Mouse (Mus musculus): ENCODE measurements around the gene Det1. TPM values are rescaled to one million over a fixed set of nuclear protein-coding genes. Genes with fewer than 3 reads are reported as not detected.

Gene Det1
- total and polyA plus RNA-seq, 2 experiments from 2014 or later, result 7.0 to 11.9 TPM

GRCm38 (mm10) chr7:78863796-78864445 is 16.9 kb upstream of the Det1 start:
- Histone ChIP-seq H3K27ac (ENCODE audit: low read depth, low read length) (no peak overlapping the region), H3K9me3 (ENCODE audit: low read length) (no peaks in the 10 kb centered on the region), H3K4me3 (ENCODE audit: low read depth, low read length) (no peak overlapping the region), H3K27me3 (ENCODE audit: insufficient read depth, low read length) (no peaks in the 10 kb centered on the region), H3K9ac (no peak overlapping the region), H3K4me1 (ENCODE audit: insufficient read depth) (no peaks in the 10 kb centered on the region), H3K36me3 (ENCODE audit: insufficient read depth) (no peaks in the 10 kb centered on the region), H3K4me2 (ENCODE audit: low read depth) (no peak overlapping the region)
- DNase-seq (no peak), ATAC-seq (no peak)
- 74% methylated on average over 7 of the region's 7 CpGs for WGBS
- no peak for TF ChIP-seq CTCF (IDR thresholded peaks at IDR 0.05; ENCODE audit: low read depth)

GRCm38 (mm10) chr7:78855044-78855655 is 8.1 kb upstream of the Det1 start:
- no peaks in the 10 kb centered on the region for H3K36me3 ChIP-seq (ENCODE audit: insufficient read depth)
- WGBS, result 57% methylated on average over 5 of the region's 5 CpGs

GRCm38 (mm10) chr7:78854051-78854450 is 7.0 kb upstream of the Det1 start:
- no peaks in the 10 kb centered on the region for H3K27me3 ChIP-seq (ENCODE audit: insufficient read depth, low read length)
- no peaks in the 10 kb centered on the region for H3K36me3 ChIP-seq (ENCODE audit: insufficient read depth)
- no peaks in the 10 kb centered on the region for H3K4me1 ChIP-seq (ENCODE audit: insufficient read depth)
- ATAC-seq (no peak), DNase-seq (no peak)
- no peak for TF ChIP-seq CTCF (IDR thresholded peaks at IDR 0.05; ENCODE audit: low read depth)
- H3K4me3 ChIP-seq (ENCODE audit: low read depth, low read length), result no peak overlapping the region
- WGBS, result 63% methylated on average over 4 of the region's 4 CpGs
- H3K9me3 ChIP-seq (ENCODE audit: low read length), result no peaks in the 10 kb centered on the region
- no peak overlapping the region for H3K9ac ChIP-seq
- H3K4me2 ChIP-seq (ENCODE audit: low read depth), result no peak overlapping the region
- no peak overlapping the region for H3K27ac ChIP-seq (ENCODE audit: low read depth, low read length)

More at GRCm38 (mm10) chr7:78855044-78855655, 8.1 kb upstream of the Det1 start:
- no peak overlapping the region for H3K4me3 ChIP-seq (ENCODE audit: low read depth, low read length)
- H3K9ac ChIP-seq, result no peak overlapping the region
- no peaks in the 10 kb centered on the region for H3K27me3 ChIP-seq (ENCODE audit: insufficient read depth, low read length)
- DNase-seq (no peak), ATAC-seq (no peak)
- no peak overlapping the region for H3K27ac ChIP-seq (ENCODE audit: low read depth, low read length)
- TF ChIP-seq CTCF (IDR thresholded peaks at IDR 0.05; ENCODE audit: low read depth), result no peak
- no peaks in the 10 kb centered on the region for H3K9me3 ChIP-seq (ENCODE audit: low read length)
- H3K4me2 ChIP-seq (ENCODE audit: low read depth), result no peak overlapping the region
- H3K4me1 ChIP-seq (ENCODE audit: insufficient read depth), result no peaks in the 10 kb centered on the region

- peak; percentile 37 for DNase-seq
- Histone ChIP-seq H3K4me3 (ENCODE audit: low read depth, low read length) (peak overlapping the region; percentile 79), H3K4me2 (ENCODE audit: low read depth) (peak overlapping the region; percentile 74), H3K36me3 (ENCODE audit: insufficient read depth) (peaks cover 25% of the 10 kb centered on the region), H3K4me1 (ENCODE audit: insufficient read depth) (peaks cover 8% of the 10 kb centered on the region; the same call in 1 of the 2 replicates), H3K9me3 (ENCODE audit: low read length) (no peaks in the 10 kb centered on the region), H3K9ac (peak overlapping the region; percentile 88), H3K27ac (ENCODE audit: low read depth, low read length) (peak overlapping the region; percentile 78), H3K27me3 (ENCODE audit: insufficient read depth, low read length) (no peaks in the 10 kb centered on the region)
- TF ChIP-seq CTCF (IDR thresholded peaks at IDR 0.05; ENCODE audit: low read depth), result no peak
- 36% methylated on average over 12 of the region's 12 CpGs for WGBS
- no peak for ATAC-seq
Observed at GRCm38 (mm10) chr7:78846066-78846716, 872 bp downstream of the Det1 start.

- H3K27ac ChIP-seq (ENCODE audit: low read depth, low read length), result no peak overlapping the region
- no peak overlapping the region for H3K9ac ChIP-seq
- H3K4me2 ChIP-seq (ENCODE audit: low read depth), result no peak overlapping the region
- H3K36me3 ChIP-seq (ENCODE audit: insufficient read depth), result peaks cover 43% of the 10 kb centered on the region
- H3K4me3 ChIP-seq (ENCODE audit: low read depth, low read length), result no peak overlapping the region
- TF ChIP-seq CTCF (IDR thresholded peaks at IDR 0.05; ENCODE audit: low read depth), result no peak
- H3K9me3 ChIP-seq (ENCODE audit: low read length), result no peaks in the 10 kb centered on the region
- no peaks in the 10 kb centered on the region for H3K27me3 ChIP-seq (ENCODE audit: insufficient read depth, low read length)
- H3K4me1 ChIP-seq (ENCODE audit: insufficient read depth), result peaks cover 8% of the 10 kb centered on the region; the same call in 1 of the 2 replicates
- WGBS, result 90% methylated on average over 5 of the region's 5 CpGs
- ATAC-seq (no peak), DNase-seq (no peak)
Observed at GRCm38 (mm10) chr7:78841601-78842000, 5.5 kb downstream of the Det1 start.

GRCm38 (mm10) chr7:78837250-78837649 is 9.8 kb downstream of the Det1 start:
- no peak for TF ChIP-seq CTCF (IDR thresholded peaks at IDR 0.05; ENCODE audit: low read depth)
- H3K4me3 ChIP-seq (ENCODE audit: low read depth, low read length), result no peak overlapping the region
- H3K36me3 ChIP-seq (ENCODE audit: insufficient read depth), result peaks cover 33% of the 10 kb centered on the region
- H3K9me3 ChIP-seq (ENCODE audit: low read length), result no peaks in the 10 kb centered on the region
- no peak overlapping the region for H3K27ac ChIP-seq (ENCODE audit: low read depth, low read length)
- ATAC-seq (no peak), DNase-seq (no peak)
- no peaks in the 10 kb centered on the region for H3K27me3 ChIP-seq (ENCODE audit: insufficient read depth, low read length)
- H3K9ac ChIP-seq, result no peak overlapping the region
- 67% methylated on average over 4 of the region's 4 CpGs for WGBS
- no peak overlapping the region for H3K4me2 ChIP-seq (ENCODE audit: low read depth)
- H3K4me1 ChIP-seq (ENCODE audit: insufficient read depth), result no peaks in the 10 kb centered on the region

- Histone ChIP-seq H3K36me3 (ENCODE audit: insufficient read depth) (peaks cover 26% of the 10 kb centered on the region), H3K27me3 (ENCODE audit: insufficient read depth, low read length) (no peaks in the 10 kb centered on the region), H3K4me2 (ENCODE audit: low read depth) (no peak overlapping the region), H3K9me3 (ENCODE audit: low read length) (no peaks in the 10 kb centered on the region), H3K9ac (no peak overlapping the region), H3K4me3 (ENCODE audit: low read depth, low read length) (no peak overlapping the region), H3K27ac (ENCODE audit: low read depth, low read length) (no peak overlapping the region), H3K4me1 (ENCODE audit: insufficient read depth) (no peaks in the 10 kb centered on the region)
- TF ChIP-seq CTCF (IDR thresholded peaks at IDR 0.05; ENCODE audit: low read depth), result no peak
- DNase-seq (no peak), ATAC-seq (no peak)
- 89% methylated on average over 4 of the region's 4 CpGs for WGBS
Observed at GRCm38 (mm10) chr7:78835656-78836055, 11.4 kb downstream of the Det1 start.
